Mouse (Mus musculus): ENCODE results near the gene Erlec1. TPM values are rescaled to one million over a fixed set of nuclear protein-coding genes. Genes with fewer than 3 reads are reported as not detected.

Gene Erlec1
- polyA plus RNA-seq (2012; rRNA removed), result 9.8 and 10.0 TPM in 2 replicates

DNA sequence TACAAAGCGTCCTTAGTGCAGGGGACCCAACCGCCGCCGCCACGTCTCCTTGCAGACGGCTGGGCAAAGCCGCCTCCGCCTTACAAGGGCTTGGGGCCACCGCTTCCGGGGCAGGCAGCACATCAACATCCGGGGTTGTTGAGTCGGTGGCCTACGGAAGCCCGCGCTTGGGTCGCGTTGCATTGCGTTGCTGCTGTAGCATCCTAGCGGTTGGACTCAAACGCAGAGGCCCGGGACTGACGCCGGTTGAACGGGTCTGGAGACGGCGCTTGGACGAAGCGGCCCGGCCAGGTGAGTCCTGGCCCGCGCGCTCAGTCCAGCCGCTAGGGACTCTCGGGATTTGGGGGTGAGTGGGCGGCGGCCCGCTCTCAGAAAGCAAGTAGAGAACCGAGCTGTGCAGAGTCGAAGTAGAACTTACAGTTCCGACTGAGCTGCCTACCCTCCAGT, at the start of gene Erlec1:
Erlec1 (minus strand) TSS at position 57 of the 447 bp plus-strand sequence.
- Histone ChIP-seq H3K4me1 (ENCODE audit: control insufficient read depth, insufficient read depth, insufficient read length) (peaks cover 2% of the 10 kb centered on the region; the same call in 1 of the 2 replicates), H3K4me3 (ENCODE audit: extremely low read depth, insufficient read depth, insufficient read length) (peak within 1 kb of the TSS; percentile 91), H3K27me3 (ENCODE audit: control insufficient read depth, insufficient read depth, low read length) (no peaks in the 10 kb centered on the region), H3K27ac (ENCODE audit: insufficient read depth, low read length) (peak within 1 kb of the TSS; percentile 89), H3K36me3 (ENCODE audit: control insufficient read depth, insufficient read depth, low read length) (peaks cover 6% of the 10 kb centered on the region; the same call in 1 of the 2 replicates)
- TF ChIP-seq POLR2A (IDR thresholded peaks at IDR 0.05; ENCODE audit: low read depth, low read length), result peak; percentile 29
- no peak; the same call in 1 of the 2 replicates for TF ChIP-seq CTCF (IDR thresholded peaks at IDR 0.05; ENCODE audit: extremely low read depth, insufficient read depth, insufficient read length, insufficient replicate concordance)
- peak; percentile 68 to 85 for DNase-seq (ENCODE audit: low read depth in 1 of 2, low spot score in 2 of 2)
- WGBS, result under 1% methylated on average over 40 of the region's 40 CpGs

GRCm38 (mm10) chr11:31001169-31001908, 47.2 kb upstream of the Erlec1 start:
- no peak for DNase-seq (ENCODE audit: low read depth in 1 of 2, low spot score in 2 of 2)
- TF ChIP-seq POLR2A (IDR thresholded peaks at IDR 0.05; ENCODE audit: low read depth, low read length) (no peak), CTCF (IDR thresholded peaks at IDR 0.05; ENCODE audit: extremely low read depth, insufficient read depth, insufficient read length, insufficient replicate concordance) (no peak)
- Histone ChIP-seq H3K27ac (ENCODE audit: insufficient read depth, low read length) (no peak overlapping the region), H3K27me3 (ENCODE audit: control insufficient read depth, insufficient read depth, low read length) (no peaks in the 10 kb centered on the region), H3K36me3 (ENCODE audit: control insufficient read depth, insufficient read depth, low read length) (no peaks in the 10 kb centered on the region), H3K4me1 (ENCODE audit: control insufficient read depth, insufficient read depth, insufficient read length) (peaks cover 3% of the 10 kb centered on the region; the same call in 1 of the 2 replicates), H3K4me3 (ENCODE audit: extremely low read depth, insufficient read depth, insufficient read length) (no peak overlapping the region)
- WGBS, result 72% methylated on average over 4 of the region's 4 CpGs

GRCm38 (mm10) chr11:31000028-31000427, 45.9 kb upstream of the Erlec1 start:
- Histone ChIP-seq H3K4me3 (ENCODE audit: extremely low read depth, insufficient read depth, insufficient read length) (no peak overlapping the region), H3K27me3 (ENCODE audit: control insufficient read depth, insufficient read depth, low read length) (no peaks in the 10 kb centered on the region), H3K36me3 (ENCODE audit: control insufficient read depth, insufficient read depth, low read length) (no peaks in the 10 kb centered on the region), H3K27ac (ENCODE audit: insufficient read depth, low read length) (no peak overlapping the region), H3K4me1 (ENCODE audit: control insufficient read depth, insufficient read depth, insufficient read length) (peaks cover 3% of the 10 kb centered on the region; the same call in 1 of the 2 replicates)
- 44% methylated on average over 2 of the region's 2 CpGs for WGBS
- peak in 1 of 2 experiments; percentile 25 for DNase-seq (ENCODE audit: low read depth in 1 of 2, low spot score in 2 of 2)
- TF ChIP-seq CTCF (IDR thresholded peaks at IDR 0.05; ENCODE audit: extremely low read depth, insufficient read depth, insufficient read length, insufficient replicate concordance) (no peak), POLR2A (IDR thresholded peaks at IDR 0.05; ENCODE audit: low read depth, low read length) (no peak)

GRCm38 (mm10) chr11:30998704-30999103, 44.6 kb upstream of the Erlec1 start:
- 81% methylated on average over 2 of the region's 2 CpGs for WGBS
- no peak overlapping the region for H3K4me3 ChIP-seq (ENCODE audit: extremely low read depth, insufficient read depth, insufficient read length)
- no peak overlapping the region for H3K27ac ChIP-seq (ENCODE audit: insufficient read depth, low read length)
- DNase-seq (ENCODE audit: low read depth in 1 of 2, low spot score in 2 of 2), result no peak
- no peaks in the 10 kb centered on the region for H3K27me3 ChIP-seq (ENCODE audit: control insufficient read depth, insufficient read depth, low read length)
- H3K36me3 ChIP-seq (ENCODE audit: control insufficient read depth, insufficient read depth, low read length), result no peaks in the 10 kb centered on the region
- H3K4me1 ChIP-seq (ENCODE audit: control insufficient read depth, insufficient read depth, insufficient read length), result peaks cover 3% of the 10 kb centered on the region; the same call in 1 of the 2 replicates
- TF ChIP-seq POLR2A (IDR thresholded peaks at IDR 0.05; ENCODE audit: low read depth, low read length), result no peak
- TF ChIP-seq CTCF (IDR thresholded peaks at IDR 0.05; ENCODE audit: extremely low read depth, insufficient read depth, insufficient read length, insufficient replicate concordance), result no peak

DNA sequence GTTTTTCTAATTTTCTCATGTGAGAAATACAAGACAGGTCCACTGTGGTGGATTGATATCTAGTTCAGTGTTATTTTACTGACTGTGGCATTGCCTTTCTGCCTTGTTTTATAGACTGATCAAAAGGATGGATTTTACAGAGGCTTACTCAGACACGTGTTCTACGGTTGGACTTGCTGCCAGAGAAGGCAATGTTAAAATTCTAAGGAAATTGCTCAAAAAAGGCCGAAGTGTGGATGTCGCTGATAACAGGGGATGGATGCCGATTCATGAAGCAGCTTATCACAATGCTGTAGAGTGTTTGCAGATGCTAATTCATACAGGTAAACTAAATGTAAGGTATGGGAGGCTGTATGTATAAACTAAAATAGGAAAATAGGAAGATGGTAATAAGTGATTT, 44.1 kb upstream of the Erlec1 start:
- no peaks in the 10 kb centered on the region for H3K27me3 ChIP-seq (ENCODE audit: control insufficient read depth, insufficient read depth, low read length)
- DNase-seq (ENCODE audit: low read depth in 1 of 2, low spot score in 2 of 2), result no peak
- H3K27ac ChIP-seq (ENCODE audit: insufficient read depth, low read length), result no peak overlapping the region
- peaks cover 3% of the 10 kb centered on the region; the same call in 1 of the 2 replicates for H3K4me1 ChIP-seq (ENCODE audit: control insufficient read depth, insufficient read depth, insufficient read length)
- TF ChIP-seq CTCF (IDR thresholded peaks at IDR 0.05; ENCODE audit: extremely low read depth, insufficient read depth, insufficient read length, insufficient replicate concordance) (no peak), POLR2A (IDR thresholded peaks at IDR 0.05; ENCODE audit: low read depth, low read length) (no peak)
- H3K36me3 ChIP-seq (ENCODE audit: control insufficient read depth, insufficient read depth, low read length), result no peaks in the 10 kb centered on the region
- H3K4me3 ChIP-seq (ENCODE audit: extremely low read depth, insufficient read depth, insufficient read length), result no peak overlapping the region
- 84% methylated on average over 5 of the region's 5 CpGs for WGBS

DNA sequence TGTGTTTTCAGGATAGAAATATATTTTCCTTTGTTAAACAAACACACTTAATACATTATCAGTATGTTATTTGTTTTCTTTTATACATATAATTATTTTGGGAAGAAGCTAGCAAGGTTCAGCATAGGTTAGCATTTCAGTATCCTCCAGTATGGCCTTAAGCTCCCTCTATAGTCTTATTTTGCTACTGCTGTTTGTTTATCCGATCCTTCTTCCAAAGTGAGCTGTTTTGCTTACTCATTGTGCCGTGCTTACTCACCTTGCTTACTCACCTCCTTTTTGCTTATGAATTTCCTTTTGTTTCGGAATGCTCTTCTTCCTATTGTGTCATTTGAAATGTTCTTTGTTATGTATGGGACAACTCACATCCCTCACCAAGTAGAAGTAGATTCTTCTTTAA, 42.5 kb upstream of the Erlec1 start:
- WGBS, result 83% methylated on average over 3 of the region's 3 CpGs
- H3K27me3 ChIP-seq (ENCODE audit: control insufficient read depth, insufficient read depth, low read length), result no peaks in the 10 kb centered on the region
- no peak overlapping the region for H3K4me3 ChIP-seq (ENCODE audit: extremely low read depth, insufficient read depth, insufficient read length)
- no peak for DNase-seq (ENCODE audit: low read depth in 1 of 2, low spot score in 2 of 2)
- no peak overlapping the region for H3K27ac ChIP-seq (ENCODE audit: insufficient read depth, low read length)
- TF ChIP-seq CTCF (IDR thresholded peaks at IDR 0.05; ENCODE audit: extremely low read depth, insufficient read depth, insufficient read length, insufficient replicate concordance), result no peak
- no peak for TF ChIP-seq POLR2A (IDR thresholded peaks at IDR 0.05; ENCODE audit: low read depth, low read length)
- H3K4me1 ChIP-seq (ENCODE audit: control insufficient read depth, insufficient read depth, insufficient read length), result peaks cover 3% of the 10 kb centered on the region; the same call in 1 of the 2 replicates
- H3K36me3 ChIP-seq (ENCODE audit: control insufficient read depth, insufficient read depth, low read length), result no peaks in the 10 kb centered on the region

DNA sequence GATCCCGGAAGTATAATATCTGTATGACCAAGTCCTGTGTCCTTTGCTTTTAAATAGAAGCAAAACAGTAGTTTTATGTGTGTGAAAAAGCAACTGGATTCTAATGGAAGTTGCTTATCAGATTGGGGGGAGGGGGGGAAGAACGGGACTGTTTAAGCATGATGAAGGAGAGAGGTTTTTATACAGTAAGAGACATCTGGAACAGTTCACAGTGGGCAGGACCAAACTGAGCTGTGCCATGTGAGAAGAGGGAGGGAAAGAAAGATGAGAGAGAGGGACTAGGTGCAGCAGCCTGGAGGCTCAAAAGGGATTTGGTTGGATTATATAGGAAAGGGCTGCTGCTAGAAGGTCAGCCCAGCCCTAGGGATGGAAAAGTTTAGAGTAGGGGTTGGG, 32.5 kb upstream of the Erlec1 start:
- Histone ChIP-seq H3K4me3 (ENCODE audit: extremely low read depth, insufficient read depth, insufficient read length) (peak overlapping the region; percentile 64; the same call in 1 of the 2 replicates), H3K27me3 (ENCODE audit: control insufficient read depth, insufficient read depth, low read length) (no peaks in the 10 kb centered on the region), H3K27ac (ENCODE audit: insufficient read depth, low read length) (0 out of 2 replicates have a peak overlapping the region, but pooled peaks have one; percentile 45), H3K36me3 (ENCODE audit: control insufficient read depth, insufficient read depth, low read length) (no peaks in the 10 kb centered on the region), H3K4me1 (ENCODE audit: control insufficient read depth, insufficient read depth, insufficient read length) (peaks cover 3% of the 10 kb centered on the region; the same call in 1 of the 2 replicates)
- TF ChIP-seq POLR2A (IDR thresholded peaks at IDR 0.05; ENCODE audit: low read depth, low read length), result no peak
- no peak for TF ChIP-seq CTCF (IDR thresholded peaks at IDR 0.05; ENCODE audit: extremely low read depth, insufficient read depth, insufficient read length, insufficient replicate concordance)
- 1% methylated on average over 2 of the region's 2 CpGs for WGBS
- DNase-seq (ENCODE audit: low read depth in 1 of 2, low spot score in 2 of 2), result no peak

Data from spleen, adult 2 months (tissue).